Mouse (Mus musculus): ENCODE measurements around the gene Fads2.
A peak's percentile ranks its signal among the peaks of the same experiment; 100 is the strongest.

The Fads2 gene

GRCm38 (mm10) chr19:10061624-10062023, 39.9 kb downstream of the Fads2 start:
- DNase-seq (ENCODE audit: low read depth, low spot score) = no peak

GRCm38 (mm10) chr19:10060783-10061590, 40.6 kb downstream of the Fads2 start:
- DNase-seq (ENCODE audit: low read depth, low spot score) = no peak

- peak; percentile 66 for DNase-seq (ENCODE audit: low read depth, low spot score)
Measured at GRCm38 (mm10) chr19:10059911-10060567, 41.5 kb downstream of the Fads2 start.

- no peak for DNase-seq (ENCODE audit: low read depth, low spot score)
Measured at GRCm38 (mm10) chr19:10058876-10059427, 42.6 kb downstream of the Fads2 start.

GRCm38 (mm10) chr19:10058352-10058825, 43.2 kb downstream of the Fads2 start:
- no peak for DNase-seq (ENCODE audit: low read depth, low spot score)

GRCm38 (mm10) chr19:10057486-10058351, 43.8 kb downstream of the Fads2 start:
- no peak for DNase-seq (ENCODE audit: low read depth, low spot score)

- no peak for DNase-seq (ENCODE audit: low read depth, low spot score)
Measured at GRCm38 (mm10) chr19:10056686-10057085, 44.9 kb downstream of the Fads2 start.

- DNase-seq (ENCODE audit: low read depth, low spot score) = no peak
Measured at GRCm38 (mm10) chr19:10055783-10056660, 45.5 kb downstream of the Fads2 start.

GRCm38 (mm10) chr19:10055261-10055660, 46.3 kb downstream of the Fads2 start:
- DNase-seq (ENCODE audit: low read depth, low spot score) = no peak

GRCm38 (mm10) chr19:10054361-10055075, 47.0 kb downstream of the Fads2 start:
- DNase-seq (ENCODE audit: low read depth, low spot score) = no peak

- DNase-seq (ENCODE audit: low read depth, low spot score) = no peak
Measured at GRCm38 (mm10) chr19:10053692-10054260, 47.8 kb downstream of the Fads2 start.

GRCm38 (mm10) chr19:10052698-10053097, 48.8 kb downstream of the Fads2 start:
- no peak for DNase-seq (ENCODE audit: low read depth, low spot score)

- DNase-seq (ENCODE audit: low read depth, low spot score) = no peak
Measured at GRCm38 (mm10) chr19:10050438-10050837, 51.1 kb downstream of the Fads2 start.

- no peak for DNase-seq (ENCODE audit: low read depth, low spot score)
Measured at GRCm38 (mm10) chr19:10049533-10049932, 52.0 kb downstream of the Fads2 start.

GRCm38 (mm10) chr19:10046983-10047382, 54.6 kb downstream of the Fads2 start:
- DNase-seq (ENCODE audit: low read depth, low spot score) = no peak

- DNase-seq (ENCODE audit: low read depth, low spot score) = no peak
Measured at GRCm38 (mm10) chr19:10046346-10046745, 55.2 kb downstream of the Fads2 start.

- DNase-seq (ENCODE audit: low read depth, low spot score) = no peak
Measured at GRCm38 (mm10) chr19:10045707-10046106, 55.8 kb downstream of the Fads2 start.

- no peak for DNase-seq (ENCODE audit: low read depth, low spot score)
Measured at GRCm38 (mm10) chr19:10043643-10044042, 57.9 kb downstream of the Fads2 start.

- no peak for DNase-seq (ENCODE audit: low read depth, low spot score)
Measured at GRCm38 (mm10) chr19:10042816-10043215, 58.7 kb downstream of the Fads2 start.

- DNase-seq (ENCODE audit: low read depth, low spot score) = no peak
Measured at GRCm38 (mm10) chr19:10042232-10042631, 59.3 kb downstream of the Fads2 start.

All from mesoderm, embryonic 11.5 days (tissue).